Mouse (Mus musculus) testis, adult 2 months (tissue): ENCODE results near the gene Frmd4a.

Experiments used
- CTCF ChIP-seq: fragments of 200-500 bp; IDR thresholded peaks from 2 replicates; pipeline ENCODE4 v1.5.1; 2012; ENCODE audit warnings: low read depth, mild to moderate bottlenecking, inconsistent platforms, low read length, moderate library complexity; ENCODE audit not compliant: control insufficient read depth, insufficient read depth, insufficient replicate concordance
- POLR2A ChIP-seq: fragments of 200-500 bp; IDR thresholded peaks from 2 replicates; pipeline ENCODE4 v1.6.1; 2012; ENCODE audit warnings: low read depth, mild to moderate bottlenecking, inconsistent platforms, low read length, moderate library complexity; ENCODE audit not compliant: control insufficient read depth

DNA sequence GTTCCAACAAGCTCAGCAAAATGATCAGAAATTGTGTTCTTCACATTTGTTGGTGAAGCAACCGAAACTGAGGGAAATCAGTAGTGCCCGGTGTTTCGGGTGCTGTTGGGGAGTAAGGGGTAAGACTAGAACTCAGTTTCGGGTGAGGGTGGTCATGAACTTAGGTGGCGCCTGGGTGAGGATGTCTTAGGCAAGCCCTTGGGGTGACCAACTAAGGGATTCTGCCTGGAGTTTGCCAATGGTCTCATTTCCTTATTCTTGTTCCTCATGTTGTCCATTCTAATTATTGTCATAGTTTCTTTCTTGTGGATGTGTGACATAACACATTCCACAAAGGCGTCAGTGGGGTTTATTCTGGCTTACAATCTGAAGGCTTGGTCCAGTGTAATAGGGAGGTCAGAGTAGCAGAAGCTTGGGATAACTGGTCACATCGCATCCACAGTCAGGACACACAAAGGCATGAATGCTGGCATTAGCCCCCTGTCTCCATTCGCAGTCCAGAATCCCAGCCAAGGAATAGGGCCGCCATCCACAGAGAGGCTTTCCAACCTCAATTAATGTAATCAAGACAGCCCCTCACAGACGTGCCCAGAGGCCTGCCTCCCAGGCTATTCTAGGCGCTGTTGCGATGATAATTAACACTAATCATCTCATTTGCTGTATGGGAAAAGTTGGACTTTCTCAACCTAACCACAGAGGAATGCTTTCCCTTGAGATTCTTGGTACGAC lies 490.5 kb downstream of the Frmd4a start:
- TF ChIP-seq CTCF (no peak), POLR2A (no peak)
